Mouse (Mus musculus): ENCODE measurements around the gene Apobec4. TPM values are rescaled to one million over a fixed set of nuclear protein-coding genes. Genes with fewer than 3 reads are reported as not detected.

The Apobec4 gene
- not detected in 2 replicates for polyA plus RNA-seq (2012; rRNA removed)

DNA sequence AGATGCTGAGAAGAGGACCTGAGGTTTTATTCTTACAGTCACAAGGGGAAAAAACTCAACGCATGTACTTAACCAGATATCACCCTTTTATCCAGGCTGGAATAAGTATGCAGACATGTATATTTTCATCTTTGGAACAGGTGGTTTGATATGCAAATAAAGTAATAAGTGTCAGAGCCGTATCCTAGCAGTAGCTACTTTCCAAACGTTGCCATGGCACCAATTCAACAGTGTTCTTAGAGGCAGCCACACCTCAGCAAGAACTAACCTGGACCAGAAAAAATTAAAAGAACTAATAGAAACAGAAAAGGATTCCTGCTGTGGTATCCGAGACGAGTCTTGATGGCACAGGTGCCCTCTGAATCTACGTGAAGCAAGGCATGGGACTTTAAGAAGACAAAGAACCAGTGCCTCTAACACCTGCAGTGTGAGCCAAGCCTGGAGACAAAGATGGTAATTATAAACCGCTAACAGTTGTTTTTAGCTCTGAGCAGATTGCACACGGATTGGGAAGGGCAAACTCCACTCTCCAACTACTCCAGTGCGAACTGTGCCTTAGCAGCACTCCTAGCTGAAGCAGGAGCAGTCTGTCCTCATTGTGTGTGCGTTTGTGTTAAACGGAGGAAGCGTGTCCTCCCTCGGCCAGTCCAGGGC is at the start of gene Apobec4:
Apobec4 (plus strand) TSS at position 240 of the 654 bp plus-strand sequence.
- no peak; the same call in 1 of the 2 replicates for TF ChIP-seq POLR2A (IDR thresholded peaks at IDR 0.05; ENCODE audit: extremely low read depth, insufficient read depth, low read length)
- peaks cover 7% of the 10 kb centered on the region for H3K4me1 ChIP-seq (ENCODE audit: control insufficient read depth, insufficient read depth, low read length)
- no peak within 1 kb of the TSS for H3K27ac ChIP-seq (ENCODE audit: insufficient read depth, low read length)
- no peak within 1 kb of the TSS for H3K4me3 ChIP-seq (ENCODE audit: insufficient read depth, low read length)

DNA sequence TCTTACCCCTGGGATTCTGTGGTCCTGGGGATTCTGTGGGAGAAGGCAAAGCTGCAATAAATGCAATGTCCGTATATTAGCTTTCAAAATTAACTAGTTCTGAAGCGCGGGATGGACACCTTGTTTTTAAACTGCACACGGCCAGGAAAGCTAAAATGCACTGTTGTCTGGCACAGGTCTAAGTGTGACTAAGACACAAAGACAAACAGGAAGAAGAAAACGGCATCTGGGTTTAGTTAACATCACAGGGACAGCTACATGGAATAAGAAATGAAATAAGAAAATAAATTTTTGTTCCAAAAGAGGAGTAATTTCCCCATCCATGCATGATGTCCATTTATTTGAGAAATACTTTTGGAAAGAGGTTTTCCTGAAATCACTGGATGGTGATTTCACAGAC is 49.3 kb upstream of the Apobec4 start:
- H3K27ac ChIP-seq (ENCODE audit: insufficient read depth, low read length), result no peak overlapping the region
- H3K4me3 ChIP-seq (ENCODE audit: insufficient read depth, low read length), result no peak overlapping the region
- no peaks in the 10 kb centered on the region for H3K4me1 ChIP-seq (ENCODE audit: control insufficient read depth, insufficient read depth, low read length)
- no peak for TF ChIP-seq POLR2A (IDR thresholded peaks at IDR 0.05; ENCODE audit: extremely low read depth, insufficient read depth, low read length)
- no peak for TF ChIP-seq CTCF (IDR thresholded peaks at IDR 0.05; ENCODE audit: extremely low read depth, insufficient read depth, low read length)

DNA sequence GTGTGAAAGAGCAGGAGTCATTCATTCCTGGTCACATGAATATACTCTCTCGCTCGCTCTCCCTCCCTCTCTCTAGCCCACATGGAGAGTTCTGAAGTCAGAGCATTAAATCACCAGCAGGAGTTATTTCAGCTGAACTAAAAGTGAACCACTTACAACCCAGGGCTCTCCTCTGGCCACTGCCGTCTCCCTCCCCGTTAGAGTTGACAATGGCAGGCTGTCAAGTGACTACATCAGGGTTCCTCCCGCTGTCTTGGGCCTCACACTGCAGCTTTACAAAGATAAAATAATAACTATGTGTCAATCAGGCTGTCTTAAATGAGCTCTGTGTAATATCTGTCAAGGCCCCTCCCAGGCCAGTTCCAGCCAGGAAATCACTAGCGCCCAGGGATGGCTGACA is 47.4 kb upstream of the Apobec4 start:
- TF ChIP-seq POLR2A (IDR thresholded peaks at IDR 0.05; ENCODE audit: extremely low read depth, insufficient read depth, low read length) (no peak), CTCF (IDR thresholded peaks at IDR 0.05; ENCODE audit: extremely low read depth, insufficient read depth, low read length) (no peak)
- Histone ChIP-seq H3K4me3 (ENCODE audit: insufficient read depth, low read length) (no peak overlapping the region), H3K4me1 (ENCODE audit: control insufficient read depth, insufficient read depth, low read length) (no peaks in the 10 kb centered on the region), H3K27ac (ENCODE audit: insufficient read depth, low read length) (no peak overlapping the region)

DNA sequence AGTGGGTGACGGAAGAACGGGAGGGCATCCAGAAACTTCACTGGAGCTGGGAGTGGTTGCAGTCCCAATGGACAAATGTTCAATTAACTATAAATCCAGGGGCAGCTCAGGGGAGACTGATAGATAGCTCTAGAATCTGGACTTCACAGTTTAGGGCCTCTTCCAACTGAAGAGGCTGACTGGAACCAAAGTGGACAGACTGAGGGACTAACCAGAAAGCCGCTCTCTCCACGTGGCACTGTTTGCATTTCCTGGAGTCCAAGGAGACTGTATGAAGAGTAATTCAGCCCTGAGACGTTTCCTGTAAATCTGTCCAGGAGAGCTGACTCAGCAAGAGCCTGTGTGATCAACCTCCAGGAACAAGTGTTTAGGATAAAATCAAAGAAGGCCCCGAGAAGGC is 46.4 kb upstream of the Apobec4 start:
- no peaks in the 10 kb centered on the region for H3K4me1 ChIP-seq (ENCODE audit: control insufficient read depth, insufficient read depth, low read length)
- no peak overlapping the region for H3K27ac ChIP-seq (ENCODE audit: insufficient read depth, low read length)
- TF ChIP-seq POLR2A (IDR thresholded peaks at IDR 0.05; ENCODE audit: extremely low read depth, insufficient read depth, low read length), result no peak
- TF ChIP-seq CTCF (IDR thresholded peaks at IDR 0.05; ENCODE audit: extremely low read depth, insufficient read depth, low read length), result no peak
- no peak overlapping the region for H3K4me3 ChIP-seq (ENCODE audit: insufficient read depth, low read length)

DNA sequence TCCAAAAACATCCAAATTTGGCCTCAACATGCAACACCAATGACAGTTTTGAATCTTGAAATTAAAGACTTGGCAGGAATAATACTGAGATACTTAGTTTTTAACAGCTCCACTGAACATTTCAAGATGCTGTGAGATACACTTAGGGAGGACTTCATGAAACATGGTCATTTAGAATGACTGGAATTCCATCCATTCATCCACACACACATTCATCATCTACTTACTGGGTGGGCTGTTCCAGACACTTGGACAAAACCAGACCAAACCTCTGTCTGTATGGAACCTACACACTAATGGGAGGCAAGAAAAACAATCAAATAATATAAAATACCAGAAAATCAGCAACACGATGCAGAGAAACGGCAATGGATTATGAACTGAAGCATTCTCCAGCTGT is 42.8 kb upstream of the Apobec4 start:
- H3K27ac ChIP-seq (ENCODE audit: insufficient read depth, low read length), result no peak overlapping the region
- no peak overlapping the region for H3K4me3 ChIP-seq (ENCODE audit: insufficient read depth, low read length)
- TF ChIP-seq CTCF (IDR thresholded peaks at IDR 0.05; ENCODE audit: extremely low read depth, insufficient read depth, low read length) (no peak), POLR2A (IDR thresholded peaks at IDR 0.05; ENCODE audit: extremely low read depth, insufficient read depth, low read length) (no peak)
- no peaks in the 10 kb centered on the region for H3K4me1 ChIP-seq (ENCODE audit: control insufficient read depth, insufficient read depth, low read length)

DNA sequence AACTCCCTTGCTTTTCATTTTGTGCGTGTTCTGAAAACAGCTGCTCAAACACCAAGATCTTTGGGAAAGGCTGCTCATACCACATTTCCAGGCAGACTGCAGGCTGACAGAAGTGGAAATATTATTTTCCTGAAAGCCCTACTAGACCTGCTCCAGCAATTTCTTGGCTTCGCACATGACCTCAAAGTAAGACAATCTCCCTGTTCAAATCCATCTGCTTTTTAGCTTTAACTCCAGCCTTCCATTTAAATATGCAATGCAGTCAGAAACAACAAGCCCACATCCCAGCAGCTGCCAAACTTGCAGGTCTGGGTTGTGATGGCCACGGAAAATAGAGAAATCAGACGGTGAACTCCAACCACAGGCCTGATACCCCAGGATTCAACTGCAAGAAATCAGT is 39.3 kb upstream of the Apobec4 start:
- Histone ChIP-seq H3K4me1 (ENCODE audit: control insufficient read depth, insufficient read depth, low read length) (0 out of 2 replicates have a peak, but pooled peaks cover 1% of the 10 kb centered on the region), H3K4me3 (ENCODE audit: insufficient read depth, low read length) (no peak overlapping the region), H3K27ac (ENCODE audit: insufficient read depth, low read length) (no peak overlapping the region)
- no peak for TF ChIP-seq CTCF (IDR thresholded peaks at IDR 0.05; ENCODE audit: extremely low read depth, insufficient read depth, low read length)
- no peak for TF ChIP-seq POLR2A (IDR thresholded peaks at IDR 0.05; ENCODE audit: extremely low read depth, insufficient read depth, low read length)

DNA sequence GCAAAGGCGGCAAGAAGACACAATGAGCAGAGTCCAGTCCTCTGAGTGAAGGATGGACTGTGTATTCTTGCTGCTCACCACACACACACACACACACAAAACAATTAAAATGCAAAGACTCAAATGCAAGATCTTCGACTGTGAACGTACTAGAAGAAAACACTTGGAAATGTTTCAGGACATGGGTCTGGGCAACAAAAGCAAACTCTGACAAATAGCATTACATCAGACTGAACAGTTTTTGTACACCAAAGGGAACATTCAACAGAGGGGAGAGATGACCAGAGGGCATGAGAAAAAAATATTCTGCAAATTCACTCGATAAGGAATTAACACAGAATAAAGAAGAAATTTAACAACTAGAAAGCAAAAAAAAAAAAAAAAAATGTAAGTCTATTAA is 36.4 kb upstream of the Apobec4 start:
- Histone ChIP-seq H3K27ac (ENCODE audit: insufficient read depth, low read length) (no peak overlapping the region), H3K4me3 (ENCODE audit: insufficient read depth, low read length) (no peak overlapping the region), H3K4me1 (ENCODE audit: control insufficient read depth, insufficient read depth, low read length) (0 out of 2 replicates have a peak, but pooled peaks cover 1% of the 10 kb centered on the region)
- no peak for TF ChIP-seq POLR2A (IDR thresholded peaks at IDR 0.05; ENCODE audit: extremely low read depth, insufficient read depth, low read length)
- no peak for TF ChIP-seq CTCF (IDR thresholded peaks at IDR 0.05; ENCODE audit: extremely low read depth, insufficient read depth, low read length)

DNA sequence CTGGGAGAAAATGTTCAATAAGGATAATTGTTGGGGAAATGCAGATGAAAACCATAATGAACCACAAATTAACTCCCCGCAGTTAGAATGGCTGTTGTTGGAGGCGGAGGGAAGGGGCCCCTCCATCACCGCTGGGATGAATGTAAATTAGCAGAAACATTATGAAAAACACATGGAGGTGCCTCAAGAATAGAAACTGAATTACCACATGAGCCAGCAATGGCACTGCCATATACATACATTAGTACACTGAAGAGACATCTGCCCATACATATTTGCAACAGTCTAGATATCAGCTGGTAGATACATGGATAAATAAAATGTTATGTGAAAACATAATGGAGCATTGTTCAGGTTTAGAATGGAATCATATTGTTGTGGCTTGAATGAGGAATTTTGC is 35.9 kb upstream of the Apobec4 start:
- Histone ChIP-seq H3K4me3 (ENCODE audit: insufficient read depth, low read length) (no peak overlapping the region), H3K27ac (ENCODE audit: insufficient read depth, low read length) (no peak overlapping the region)
- TF ChIP-seq POLR2A (IDR thresholded peaks at IDR 0.05; ENCODE audit: extremely low read depth, insufficient read depth, low read length) (no peak), CTCF (IDR thresholded peaks at IDR 0.05; ENCODE audit: extremely low read depth, insufficient read depth, low read length) (no peak)

DNA sequence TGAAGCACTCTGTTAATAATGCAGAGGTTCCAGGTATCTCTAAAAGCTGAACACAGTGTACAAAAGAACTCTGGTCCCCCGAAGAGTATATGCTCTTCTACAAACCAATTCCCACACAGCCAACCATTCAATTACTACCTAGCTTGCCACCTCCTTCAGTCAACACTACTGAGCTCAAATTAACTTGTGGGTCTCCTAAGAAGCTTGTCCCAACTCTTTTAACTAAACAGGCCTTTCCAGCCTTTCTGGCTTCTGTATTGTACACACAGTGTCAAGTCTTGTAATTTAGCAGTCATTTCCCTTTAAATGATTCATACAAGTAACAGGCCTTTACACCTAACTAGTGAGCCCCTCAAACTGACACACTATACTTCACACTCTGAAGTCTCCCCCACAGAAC is 33.0 kb upstream of the Apobec4 start:
- TF ChIP-seq POLR2A (IDR thresholded peaks at IDR 0.05; ENCODE audit: extremely low read depth, insufficient read depth, low read length) (no peak), CTCF (IDR thresholded peaks at IDR 0.05; ENCODE audit: extremely low read depth, insufficient read depth, low read length) (no peak)
- Histone ChIP-seq H3K4me3 (ENCODE audit: insufficient read depth, low read length) (no peak overlapping the region), H3K27ac (ENCODE audit: insufficient read depth, low read length) (no peak overlapping the region), H3K4me1 (ENCODE audit: control insufficient read depth, insufficient read depth, low read length) (0 out of 2 replicates have a peak, but pooled peaks cover 1% of the 10 kb centered on the region)

More for the DNA sequence above, 35.9 kb upstream of the Apobec4 start:
- 0 out of 2 replicates have a peak, but pooled peaks cover 1% of the 10 kb centered on the region for H3K4me1 ChIP-seq (ENCODE audit: control insufficient read depth, insufficient read depth, low read length)

DNA sequence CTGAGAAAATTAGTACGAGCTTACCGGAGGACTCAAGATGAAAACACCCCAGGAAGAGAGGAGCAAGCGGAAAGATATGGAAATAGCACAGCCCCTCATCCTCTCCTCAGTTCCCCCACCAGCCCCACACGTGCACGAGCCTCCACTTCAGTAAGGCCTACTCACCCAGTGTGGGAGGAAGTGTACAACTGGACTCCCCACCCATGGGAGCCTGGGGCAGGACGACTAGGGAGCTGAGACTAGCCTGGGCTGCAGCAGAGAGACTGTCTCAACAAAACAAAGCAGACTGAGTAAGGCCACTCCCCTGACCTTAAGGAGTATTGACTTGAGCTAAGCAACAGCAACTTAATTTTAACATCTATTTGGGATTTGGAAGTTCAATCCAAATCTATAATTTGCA is 32.2 kb upstream of the Apobec4 start:
- Histone ChIP-seq H3K4me3 (ENCODE audit: insufficient read depth, low read length) (no peak overlapping the region), H3K4me1 (ENCODE audit: control insufficient read depth, insufficient read depth, low read length) (0 out of 2 replicates have a peak, but pooled peaks cover 1% of the 10 kb centered on the region), H3K27ac (ENCODE audit: insufficient read depth, low read length) (no peak overlapping the region)
- no peak for TF ChIP-seq POLR2A (IDR thresholded peaks at IDR 0.05; ENCODE audit: extremely low read depth, insufficient read depth, low read length)

Measured in cortical plate, adult 2 months (tissue).